Mouse (Mus musculus) small intestine, adult 2 months (tissue): ENCODE data around the gene Trim23.

Experiments
- CTCF ChIP-seq: fragments of 200-500 bp; IDR thresholded peaks from 2 replicates; pipeline ENCODE4 v1.5.1; 2012; ENCODE audit warnings: low read depth, mild to moderate bottlenecking, control low read depth, inconsistent platforms, low read length, moderate library complexity, mixed read lengths; ENCODE audit not compliant: insufficient replicate concordance, insufficient read length; ENCODE audit errors: extremely low read depth
- POLR2A ChIP-seq: fragments of 200-500 bp; IDR thresholded peaks from 2 replicates; pipeline ENCODE4 v1.6.1; 2012; ENCODE audit warnings: low read depth, mild to moderate bottlenecking, control low read depth, inconsistent platforms, low read length, moderate library complexity

GRCm38 (mm10) chr13:104229181-104229580, 50.6 kb downstream of the Trim23 start:
- TF ChIP-seq POLR2A, result no peak
- TF ChIP-seq CTCF, result no peak
